In genomic region chr10:5823740-5824491, GRCm38 (mm10) we compare ENCODE assay signal across 8 mouse cellular contexts. TPM values are rescaled to one million over a fixed set of nuclear protein-coding genes. Genes with fewer than 3 reads are reported as not detected.
A peak's percentile ranks its signal among the peaks of the same experiment; 100 is the strongest.
DNase-seq lines count a peak whose midpoint lies in the region; ATAC-seq and TF ChIP-seq lines count a peak whose summit lies in the region.

Gene Mtrf1l (minus strand): TSS chr10:5823910.

- peaks cover 12% of the 10 kb centered on the region; the same call in 1 of the 2 replicates for H3K27me3 ChIP-seq in G1E (ENCODE audit: insufficient read depth, low read length)
- H3K27me3 ChIP-seq in forebrain, embryonic 16.5 days (replicated peaks; ENCODE audit: control insufficient read depth, insufficient read depth, low read length), result no peaks in the 10 kb centered on the region
- no peaks in the 10 kb centered on the region for H3K27me3 ChIP-seq in lung, embryonic 14.5 days (ENCODE audit: insufficient read depth, low read length)
- H3K27me3 ChIP-seq in thymus, adult 2 months (ENCODE audit: control insufficient read depth, insufficient read depth, low read length), result no peaks in the 10 kb centered on the region

- peak within 1 kb of the TSS; percentile 50 for H3K4me2 ChIP-seq in forebrain, embryonic 16.5 days (ENCODE audit: low read length)
- H3K4me2 ChIP-seq in lung, embryonic 14.5 days, result peak within 1 kb of the TSS; percentile 83

- no peak for TF ChIP-seq CTCF in G1E (IDR thresholded peaks at IDR 0.05; ENCODE audit: low read depth, low read length)
- TF ChIP-seq CTCF in layer of hippocampus, adult 2 months (conservative IDR thresholded peaks at IDR 0.05), result peak; percentile 27
- no peak; the same call in none of the 2 replicates for TF ChIP-seq CTCF in lung, embryonic 14.5 days (IDR thresholded peaks at IDR 0.05; ENCODE audit: low read depth)
- TF ChIP-seq CTCF in olfactory bulb, adult 2 months (IDR thresholded peaks at IDR 0.05; ENCODE audit: insufficient read depth, low read depth, low read length), result peak; percentile 42; the same call in 1 of the 2 replicates
- 0 out of 2 replicates have a peak, but pooled peaks have one; percentile 8 for TF ChIP-seq CTCF in thymus, adult 2 months (IDR thresholded peaks at IDR 0.05; ENCODE audit: borderline replicate concordance, control insufficient read depth, extremely low read depth, insufficient read depth, low read length, poor library complexity)

- peaks cover 33% of the 10 kb centered on the region for H3K36me3 ChIP-seq in G1E (replicated peaks)
- H3K36me3 ChIP-seq in forebrain, embryonic 16.5 days (ENCODE audit: control insufficient read depth, insufficient read depth), result peaks cover 8% of the 10 kb centered on the region
- H3K36me3 ChIP-seq in lung, embryonic 14.5 days (ENCODE audit: insufficient read depth), result peaks cover 25% of the 10 kb centered on the region
- H3K36me3 ChIP-seq in thymus, adult 2 months (ENCODE audit: control insufficient read depth, insufficient read depth, low read length), result peaks cover 9% of the 10 kb centered on the region

- peaks cover 31% of the 10 kb centered on the region for H3K4me1 ChIP-seq in G1E (ENCODE audit: insufficient read depth, low read depth, low read length)
- H3K4me1 ChIP-seq in forebrain, embryonic 16.5 days (replicated peaks; ENCODE audit: control insufficient read depth, insufficient read depth, low read length), result peaks cover 14% of the 10 kb centered on the region
- peaks cover 6% of the 10 kb centered on the region for H3K4me1 ChIP-seq in lung, embryonic 14.5 days (ENCODE audit: insufficient read depth)
- peaks cover 5% of the 10 kb centered on the region for H3K4me1 ChIP-seq in olfactory bulb, adult 2 months (ENCODE audit: control insufficient read depth, insufficient read depth, low read length)
- peaks cover 7% of the 10 kb centered on the region; the same call in 1 of the 2 replicates for H3K4me1 ChIP-seq in thymus, adult 2 months (replicated peaks; ENCODE audit: control insufficient read depth, insufficient read depth, low read length)

- H3K4me3 ChIP-seq in G1E (ENCODE audit: low read depth, low read length), result peak within 1 kb of the TSS; percentile 82
- H3K4me3 ChIP-seq in forebrain, embryonic 16.5 days (replicated peaks; ENCODE audit: low read length), result peak within 1 kb of the TSS; percentile 87
- H3K4me3 ChIP-seq in layer of hippocampus, adult 2 months, result peak within 1 kb of the TSS; percentile 78
- H3K4me3 ChIP-seq in lung, embryonic 14.5 days (ENCODE audit: low read depth, low read length), result peak within 1 kb of the TSS; percentile 86
- H3K4me3 ChIP-seq in olfactory bulb, adult 2 months (ENCODE audit: insufficient read depth, low read depth, low read length), result peak within 1 kb of the TSS; percentile 67
- H3K4me3 ChIP-seq in thymus, adult 2 months (ENCODE audit: control insufficient read depth, insufficient read depth, low read length), result peak within 1 kb of the TSS; percentile 80

- peak within 1 kb of the TSS; percentile 80 for H3K27ac ChIP-seq in forebrain, embryonic 16.5 days (ENCODE audit: low read length)
- H3K27ac ChIP-seq in layer of hippocampus, adult 2 months, result peak within 1 kb of the TSS; percentile 87
- peak within 1 kb of the TSS; percentile 92 for H3K27ac ChIP-seq in lung, embryonic 14.5 days (ENCODE audit: low read depth)
- peak within 1 kb of the TSS; percentile 78 for H3K27ac ChIP-seq in olfactory bulb, adult 2 months (ENCODE audit: insufficient read depth, low read depth, low read length)
- H3K27ac ChIP-seq in thymus, adult 2 months (ENCODE audit: control insufficient read depth, insufficient read depth, low read length), result peak within 1 kb of the TSS; percentile 77

- WGBS in forebrain, embryonic 16.5 days, result under 1% methylated on average over 44 of the region's 47 CpGs
- WGBS in lung, embryonic 14.5 days, result under 1% methylated on average over 47 of the region's 47 CpGs
- WGBS in olfactory bulb, adult 2 months, result under 1% methylated on average over 47 of the region's 47 CpGs
- under 1% methylated on average over 47 of the region's 47 CpGs for WGBS in thymus, adult 2 months

- TF ChIP-seq POLR2A in olfactory bulb, adult 2 months (IDR thresholded peaks at IDR 0.05; ENCODE audit: insufficient read depth, low read depth, low read length), result peak; percentile 54
- TF ChIP-seq POLR2A in thymus, adult 2 months (IDR thresholded peaks at IDR 0.05; ENCODE audit: control insufficient read depth, extremely low read depth, insufficient read depth, low read length, poor library complexity), result 0 out of 2 replicates have a peak, but pooled peaks have one; percentile 33

- peak within 1 kb of the TSS; percentile 91 for H3K9ac ChIP-seq in forebrain, embryonic 16.5 days (replicated peaks; ENCODE audit: low read depth, low read length)
- H3K9ac ChIP-seq in lung, embryonic 14.5 days, result peak within 1 kb of the TSS; percentile 85

- peak; percentile 82 for DNase-seq in G1E (ENCODE audit: low spot score)
- DNase-seq in cerebellum, adult 18-20 months, result peak; percentile 96 to 97
- DNase-seq in heart, postnatal 36 days, result peak; percentile 97 to 99
- peak; percentile 94 to 96 for DNase-seq in layer of hippocampus, adult 2 months (ENCODE audit: low spot score in 2 of 2)
- peak; percentile 99 for DNase-seq in lung, embryonic 14.5 days
- DNase-seq in thymus, adult 2 months, result peak; percentile 99

- intact Hi-C loops in heart, postnatal 36 days (cut with DNase I), result loop anchor here (1.0 kb wide), 1 partner anchor 19 kb away; the partner anchor contains the start of gene Fbxo5

- no peaks in the 10 kb centered on the region for H3K9me3 ChIP-seq in G1E (replicated peaks)
- H3K9me3 ChIP-seq in forebrain, embryonic 16.5 days (ENCODE audit: control insufficient read depth, low read length), result no peaks in the 10 kb centered on the region
- H3K9me3 ChIP-seq in lung, embryonic 14.5 days (ENCODE audit: low read depth, low read length), result no peaks in the 10 kb centered on the region

- peak; percentile 90 for ATAC-seq in G1E (ENCODE audit: extremely low read depth, insufficient number of reproducible peaks, low FRiP score, poor library complexity, severe bottlenecking)
- ATAC-seq in forebrain, embryonic 16.5 days, result peak; percentile 97
- ATAC-seq in lung, embryonic 14.5 days (ENCODE audit: insufficient read depth), result peak; percentile 96

RNA-seq across cellular contexts. Expression of gene Mtrf1l, which starts in this region (rescaled TPM):
- 13.7 and 14.4 TPM in 2 replicates for total RNA-seq in G1E (2014; fragmentation: Nextera tagmentation)
- total RNA-seq in G1E (2017), result 32.1 and 34.0 TPM in 2 replicates
- 4.8 and 5.9 TPM in 2 replicates for polyA plus RNA-seq in G1E (2012)
- polyA plus RNA-seq in forebrain, embryonic 16.5 days (2015; fragmentation: Nextera tagmentation; extraction: Ambion mirVana), result 10.1 and 12.0 TPM in 2 replicates
- 1 to 10 TPM; 8.0 TPM for total RNA-seq in heart, postnatal 36 days (2021)
- 10 to 100 TPM; 10.6 to 12.0 TPM for total RNA-seq in layer of hippocampus, adult 2 months (2021)
- 17.8 and 19.0 TPM in 2 replicates for polyA plus RNA-seq in lung, embryonic 14.5 days (2014; fragmentation: Nextera tagmentation; extraction: Ambion mirVana)
- polyA plus RNA-seq in olfactory bulb, adult 2 months (2012; ENCODE audit: insufficient read depth, insufficient read length, low replicate concordance, missing spikeins), result not detected in 2 replicates
- polyA plus RNA-seq in thymus, adult 2 months (2012; rRNA removed), result 5.3 and 7.1 TPM in 2 replicates

Comparison
In these comparisons a context has a peak if more than half of its experiments do, and no peak if none do; other contexts are left out.
1. Peak in every context shown above with its lines: DNase-seq, ATAC-seq, H3K4me3 ChIP-seq and H3K27ac ChIP-seq.
2. CTCF ChIP-seq: peak in layer of hippocampus, adult 2 months (single experiment), olfactory bulb, adult 2 months (single experiment) and thymus, adult 2 months (single experiment); none in G1E (single experiment) and lung, embryonic 14.5 days (single experiment).